ENCODE assay signal across 8 mouse cellular contexts in genomic region chr11:116463833-116464232, GRCm38 (mm10). TPM values are rescaled to one million over a fixed set of nuclear protein-coding genes. Genes with fewer than 3 reads are reported as not detected.
DNase-seq lines count a peak whose midpoint lies in the region; ATAC-seq and TF ChIP-seq lines count a peak whose summit lies in the region.

No protein-coding gene starts in this region.

- TF ChIP-seq CTCF in bone marrow macrophage, adult 2 months (IDR thresholded peaks at IDR 0.05; ENCODE audit: low read depth, low read length), result peak; percentile 87
- TF ChIP-seq CTCF in liver, postnatal 0 days (IDR thresholded peaks at IDR 0.05; ENCODE audit: low read depth), result peak; percentile 92

- DNase-seq in layer of hippocampus, adult 11-12 months (ENCODE audit: low spot score), result peak; percentile 82
- DNase-seq in liver, postnatal 0 days, result peak; percentile 91
- peak; percentile 87 for DNase-seq in ovary, postnatal 36 days (ENCODE audit: low spot score)
- DNase-seq in thymus, postnatal 14 days, result peak; percentile 86

- TF ChIP-seq EP300 in liver, postnatal 0 days (IDR thresholded peaks at IDR 0.05; ENCODE audit: low read depth), result no peak

- H3K9me3 ChIP-seq in heart, embryonic 15.5 days (replicated peaks), result no peaks in the 10 kb centered on the region
- no peaks in the 10 kb centered on the region for H3K9me3 ChIP-seq in liver, postnatal 0 days (ENCODE audit: low read length)

- no peak overlapping the region for H3K27ac ChIP-seq in bone marrow macrophage, adult 2 months (ENCODE audit: insufficient read depth, low read depth, low read length)
- no peak overlapping the region for H3K27ac ChIP-seq in heart, embryonic 15.5 days
- no peak overlapping the region for H3K27ac ChIP-seq in liver, postnatal 0 days (ENCODE audit: low read depth)

- H3K4me1 ChIP-seq in bone marrow macrophage, adult 2 months (ENCODE audit: control insufficient read depth, insufficient read depth, low read length), result no peaks in the 10 kb centered on the region
- H3K4me1 ChIP-seq in heart, embryonic 15.5 days (replicated peaks), result peaks cover 3% of the 10 kb centered on the region
- no peaks in the 10 kb centered on the region for H3K4me1 ChIP-seq in liver, postnatal 0 days (ENCODE audit: insufficient read depth)

- H3K4me3 ChIP-seq in bone marrow macrophage, adult 2 months (ENCODE audit: insufficient read depth, low read length), result no peak overlapping the region
- no peak overlapping the region for H3K4me3 ChIP-seq in heart, embryonic 15.5 days
- H3K4me3 ChIP-seq in liver, postnatal 0 days (ENCODE audit: low read depth, low read length), result no peak overlapping the region

- TF ChIP-seq POLR2A in bone marrow macrophage, adult 2 months (IDR thresholded peaks at IDR 0.05; ENCODE audit: borderline replicate concordance, low read depth, low read length), result no peak

- H3K4me2 ChIP-seq in heart, embryonic 15.5 days, result no peak overlapping the region
- no peak overlapping the region for H3K4me2 ChIP-seq in liver, postnatal 0 days (ENCODE audit: low read depth, low read length)

- peaks cover 8% of the 10 kb centered on the region; the same call in 1 of the 2 replicates for H3K27me3 ChIP-seq in heart, embryonic 15.5 days
- H3K27me3 ChIP-seq in liver, postnatal 0 days (ENCODE audit: insufficient read depth, low read length), result no peaks in the 10 kb centered on the region

- 2% methylated on average over 2 of the region's 2 CpGs for WGBS in heart, embryonic 15.5 days
- 5% methylated on average over 2 of the region's 2 CpGs for WGBS in liver, postnatal 0 days (ENCODE audit: insufficient replicate concordance)

- H3K36me3 ChIP-seq in heart, embryonic 15.5 days, result no peaks in the 10 kb centered on the region
- H3K36me3 ChIP-seq in liver, postnatal 0 days (replicated peaks; ENCODE audit: insufficient read depth, low read length), result no peaks in the 10 kb centered on the region

- no peak overlapping the region for H3K9ac ChIP-seq in heart, embryonic 15.5 days
- H3K9ac ChIP-seq in liver, postnatal 0 days (replicated peaks), result no peak overlapping the region

- peak; percentile 54 for ATAC-seq in CD4-positive, CD25-positive, alpha-beta regulatory T cell, adult 4 months
- peak; percentile 82 for ATAC-seq in erythroid progenitor cell, adult 5-6 weeks (replicated peaks; ENCODE audit: low FRiP score, poor library complexity, severe bottlenecking)
- 0 out of 2 replicates have a peak, but pooled peaks have one; percentile 50 for ATAC-seq in heart, embryonic 15.5 days (replicated peaks; ENCODE audit: insufficient number of reproducible peaks, insufficient read depth, low FRiP score, low read depth)
- ATAC-seq in liver, postnatal 0 days, result peak; percentile 79

RNA-seq across cellular contexts. Expression of gene Qrich2, which starts 2.2 kb away (rescaled TPM):
- not detected for polyA plus RNA-seq in CD4-positive, CD25-positive, alpha-beta regulatory T cell, adult 4 months (2017; shearing (Covaris generic))
- polyA plus RNA-seq in bone marrow macrophage, adult 2 months (2012; ENCODE audit: insufficient read depth, insufficient read length, missing spikeins), result not detected in 2 replicates
- not detected in 2 replicates for total RNA-seq in erythroid progenitor cell, adult 5-6 weeks (2015; ENCODE audit: low replicate concordance)
- not detected in 2 replicates for total RNA-seq in erythroid progenitor cell, adult 5-6 weeks (2017; ENCODE audit: low replicate concordance)
- polyA plus RNA-seq in heart, embryonic 15.5 days (2015; fragmentation: Nextera tagmentation; extraction: Ambion mirVana), result 0.10 TPM in 1 of 2 replicates, not detected in the other
- polyA plus RNA-seq in liver, postnatal 0 days (2015; fragmentation: Nextera tagmentation; extraction: Ambion mirVana), result 0.06 TPM in 1 of 2 replicates, not detected in the other

RNA-seq across cellular contexts. Expression of gene Ubald2, which starts 29.9 kb away (rescaled TPM):
- polyA plus RNA-seq in CD4-positive, CD25-positive, alpha-beta regulatory T cell, adult 4 months (2017; shearing (Covaris generic)), result 10 to 100 TPM; 12.2 to 13.0 TPM
- polyA plus RNA-seq in bone marrow macrophage, adult 2 months (2012; ENCODE audit: insufficient read depth, insufficient read length, missing spikeins), result 123 and 152 TPM in 2 replicates
- total RNA-seq in erythroid progenitor cell, adult 5-6 weeks (2015; ENCODE audit: low replicate concordance), result 153 and 187 TPM in 2 replicates
- total RNA-seq in erythroid progenitor cell, adult 5-6 weeks (2017; ENCODE audit: low replicate concordance), result 47.2 and 63.3 TPM in 2 replicates
- polyA plus RNA-seq in heart, embryonic 15.5 days (2015; fragmentation: Nextera tagmentation; extraction: Ambion mirVana), result 29.3 and 32.5 TPM in 2 replicates
- polyA plus RNA-seq in liver, postnatal 0 days (2015; fragmentation: Nextera tagmentation; extraction: Ambion mirVana), result 29.2 and 29.8 TPM in 2 replicates

RNA-seq across cellular contexts. Expression of gene Prpsap1, which starts 30.2 kb away (rescaled TPM):
- 10 to 100 TPM; 32.9 to 39.6 TPM for polyA plus RNA-seq in CD4-positive, CD25-positive, alpha-beta regulatory T cell, adult 4 months (2017; shearing (Covaris generic))
- polyA plus RNA-seq in bone marrow macrophage, adult 2 months (2012; ENCODE audit: insufficient read depth, insufficient read length, missing spikeins), result 50.8 and 54.5 TPM in 2 replicates
- total RNA-seq in erythroid progenitor cell, adult 5-6 weeks (2015; ENCODE audit: low replicate concordance), result 10.8 and 15.9 TPM in 2 replicates
- total RNA-seq in erythroid progenitor cell, adult 5-6 weeks (2017; ENCODE audit: low replicate concordance), result 9.5 and 12.0 TPM in 2 replicates
- polyA plus RNA-seq in heart, embryonic 15.5 days (2015; fragmentation: Nextera tagmentation; extraction: Ambion mirVana), result 81.7 and 98.2 TPM in 2 replicates
- 64.4 and 67.4 TPM in 2 replicates for polyA plus RNA-seq in liver, postnatal 0 days (2015; fragmentation: Nextera tagmentation; extraction: Ambion mirVana)

RNA-seq across cellular contexts. Expression of gene Rnf157, which starts 51.0 kb away (rescaled TPM):
- 1 to 10 TPM; 8.4 to 8.8 TPM for polyA plus RNA-seq in CD4-positive, CD25-positive, alpha-beta regulatory T cell, adult 4 months (2017; shearing (Covaris generic))
- 12.3 and 12.4 TPM in 2 replicates for polyA plus RNA-seq in bone marrow macrophage, adult 2 months (2012; ENCODE audit: insufficient read depth, insufficient read length, missing spikeins)
- 5.8 and 11.7 TPM in 2 replicates for total RNA-seq in erythroid progenitor cell, adult 5-6 weeks (2015; ENCODE audit: low replicate concordance)
- total RNA-seq in erythroid progenitor cell, adult 5-6 weeks (2017; ENCODE audit: low replicate concordance), result 9.2 and 9.8 TPM in 2 replicates
- 7.1 and 14.3 TPM in 2 replicates for polyA plus RNA-seq in heart, embryonic 15.5 days (2015; fragmentation: Nextera tagmentation; extraction: Ambion mirVana)
- 1.5 and 2.2 TPM in 2 replicates for polyA plus RNA-seq in liver, postnatal 0 days (2015; fragmentation: Nextera tagmentation; extraction: Ambion mirVana)
